Mouse (Mus musculus): ENCODE measurements around the gene 6030452D12Rik. TPM values are rescaled to one million over a fixed set of nuclear protein-coding genes. Genes with fewer than 3 reads are reported as not detected.

6030452D12Rik gene
- polyA plus RNA-seq, 1 experiment: not detected

DNA sequence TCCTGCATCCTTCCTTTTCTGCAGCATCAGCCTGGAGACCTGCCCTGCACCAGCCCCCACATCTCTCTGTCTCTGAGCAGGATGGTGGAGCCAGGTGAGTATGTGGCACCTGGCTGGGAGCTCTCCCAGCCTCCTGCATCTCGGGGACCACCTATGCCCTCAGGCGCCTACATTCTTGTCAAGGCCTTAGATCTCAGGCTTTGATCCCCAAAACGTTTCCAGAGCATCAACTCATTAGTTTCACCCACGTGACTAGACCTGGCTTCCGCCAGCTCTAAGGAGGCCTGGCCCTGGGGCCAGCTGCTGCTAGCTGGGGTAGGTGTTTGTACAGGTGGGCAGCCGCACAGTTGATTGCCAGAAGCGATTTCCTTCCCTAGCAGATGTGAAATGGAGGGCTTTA is 30.8 kb upstream of the 6030452D12Rik start:
- Histone ChIP-seq H3K4me1 (replicated peaks; ENCODE audit: control insufficient read depth, insufficient read depth, low read length) (no peaks in the 10 kb centered on the region), H3K27me3 (ENCODE audit: control insufficient read depth, insufficient read depth, low read length) (no peaks in the 10 kb centered on the region), H3K27ac (ENCODE audit: control insufficient read depth, insufficient read depth, low read length) (no peak overlapping the region), H3K4me3 (ENCODE audit: control insufficient read depth, insufficient read depth, low read length) (no peak overlapping the region), H3K36me3 (ENCODE audit: control insufficient read depth, insufficient read depth, low read length) (no peaks in the 10 kb centered on the region)
- WGBS: 70% methylated on average over 7 of the region's 7 CpGs
- TF ChIP-seq CTCF (IDR thresholded peaks at IDR 0.05; ENCODE audit: borderline replicate concordance, control insufficient read depth, extremely low read depth, insufficient read depth, low read length, poor library complexity) (no peak), POLR2A (IDR thresholded peaks at IDR 0.05; ENCODE audit: control insufficient read depth, extremely low read depth, insufficient read depth, low read length, poor library complexity) (no peak)
- DNase-seq: no peak

DNA sequence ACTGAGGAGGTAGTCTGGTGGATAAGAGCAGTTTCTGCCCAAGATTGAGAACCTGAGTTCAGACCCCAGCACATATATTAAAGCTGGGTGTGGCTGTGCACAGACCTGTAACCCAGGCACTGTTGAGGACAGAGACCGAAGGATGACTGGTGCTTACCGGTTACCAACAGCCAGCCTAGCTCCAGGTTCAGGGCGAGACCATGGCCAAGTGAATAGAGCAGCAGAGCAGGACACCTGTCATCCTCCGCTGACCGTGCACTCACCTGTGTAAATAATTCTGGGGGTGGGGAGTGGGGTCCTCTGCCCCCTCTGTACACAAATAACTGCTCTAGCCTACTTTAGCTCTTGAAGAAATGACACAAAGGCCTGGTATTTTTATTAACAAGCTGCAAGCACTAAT is 26.3 kb upstream of the 6030452D12Rik start:
- Histone ChIP-seq H3K4me1 (replicated peaks; ENCODE audit: control insufficient read depth, insufficient read depth, low read length) (no peaks in the 10 kb centered on the region), H3K27me3 (ENCODE audit: control insufficient read depth, insufficient read depth, low read length) (no peaks in the 10 kb centered on the region), H3K4me3 (ENCODE audit: control insufficient read depth, insufficient read depth, low read length) (no peak overlapping the region), H3K27ac (ENCODE audit: control insufficient read depth, insufficient read depth, low read length) (no peak overlapping the region), H3K36me3 (ENCODE audit: control insufficient read depth, insufficient read depth, low read length) (no peaks in the 10 kb centered on the region)
- 96% methylated on average over 5 of the region's 5 CpGs for WGBS
- DNase-seq: no peak
- no peak for TF ChIP-seq POLR2A (IDR thresholded peaks at IDR 0.05; ENCODE audit: control insufficient read depth, extremely low read depth, insufficient read depth, low read length, poor library complexity)
- TF ChIP-seq CTCF (IDR thresholded peaks at IDR 0.05; ENCODE audit: borderline replicate concordance, control insufficient read depth, extremely low read depth, insufficient read depth, low read length, poor library complexity): no peak

DNA sequence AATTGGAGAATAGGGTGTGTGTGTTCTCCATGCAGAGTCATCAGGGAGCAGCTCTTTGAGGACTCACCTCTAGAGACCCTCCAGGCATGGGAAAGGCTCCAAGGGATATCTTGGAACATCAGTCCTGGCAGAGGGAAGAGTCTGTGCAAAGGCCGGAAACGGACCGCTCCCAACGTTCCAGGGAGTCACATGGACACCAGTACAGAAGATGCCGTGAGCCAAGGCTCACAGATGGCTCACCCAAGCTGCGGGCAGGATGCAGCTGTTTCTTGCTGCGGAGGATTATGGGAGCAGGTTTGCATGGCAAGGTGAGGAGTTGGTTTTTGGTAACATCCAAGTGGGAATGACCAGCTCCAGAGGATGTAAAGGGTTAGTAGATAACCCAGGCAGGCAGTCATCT is 3.9 kb downstream of the 6030452D12Rik start:
- H3K27ac ChIP-seq (ENCODE audit: control insufficient read depth, insufficient read depth, low read length): no peak overlapping the region
- 89% methylated on average over 7 of the region's 7 CpGs for WGBS
- no peaks in the 10 kb centered on the region for H3K36me3 ChIP-seq (ENCODE audit: control insufficient read depth, insufficient read depth, low read length)
- TF ChIP-seq CTCF (IDR thresholded peaks at IDR 0.05; ENCODE audit: borderline replicate concordance, control insufficient read depth, extremely low read depth, insufficient read depth, low read length, poor library complexity) (no peak), POLR2A (IDR thresholded peaks at IDR 0.05; ENCODE audit: control insufficient read depth, extremely low read depth, insufficient read depth, low read length, poor library complexity) (no peak)
- H3K4me3 ChIP-seq (ENCODE audit: control insufficient read depth, insufficient read depth, low read length): no peak overlapping the region
- H3K4me1 ChIP-seq (replicated peaks; ENCODE audit: control insufficient read depth, insufficient read depth, low read length): no peaks in the 10 kb centered on the region
- DNase-seq: no peak
- peaks cover 3% of the 10 kb centered on the region; the same call in 1 of the 2 replicates for H3K27me3 ChIP-seq (ENCODE audit: control insufficient read depth, insufficient read depth, low read length)

DNA sequence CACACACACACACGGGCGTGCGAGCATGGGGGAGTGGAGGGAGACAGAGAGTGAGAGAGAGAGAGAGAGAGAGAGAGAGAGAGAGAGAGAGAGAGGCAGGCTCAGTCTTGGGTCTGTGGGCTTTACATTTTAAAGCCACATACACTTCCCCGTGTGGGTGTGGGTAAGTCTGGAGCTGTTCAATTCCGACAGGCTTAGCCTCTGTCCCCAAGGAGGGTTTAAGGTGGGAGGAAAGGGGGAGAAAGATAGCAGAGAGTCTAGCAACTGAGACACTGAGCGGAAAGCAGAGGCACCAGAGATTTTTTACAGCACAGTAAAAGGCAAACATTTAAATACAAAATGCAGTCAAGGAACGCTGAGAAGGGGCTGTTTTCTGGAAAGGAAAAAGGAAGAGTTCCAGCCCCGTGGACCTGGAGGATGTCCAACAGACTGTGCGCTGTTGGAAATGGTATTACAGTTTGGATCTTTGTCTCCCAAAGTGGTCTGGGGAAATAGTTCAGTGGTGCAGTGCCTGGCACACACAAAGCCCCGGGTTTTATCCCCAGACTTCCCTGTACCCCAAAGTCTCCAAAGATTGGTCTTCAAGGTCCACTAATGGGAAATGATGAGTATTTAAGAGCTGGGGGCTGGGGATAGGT is 5.1 kb downstream of the 6030452D12Rik start:
- Histone ChIP-seq H3K27me3 (ENCODE audit: control insufficient read depth, insufficient read depth, low read length) (peaks cover 4% of the 10 kb centered on the region; the same call in 1 of the 2 replicates), H3K4me3 (ENCODE audit: control insufficient read depth, insufficient read depth, low read length) (no peak overlapping the region), H3K27ac (ENCODE audit: control insufficient read depth, insufficient read depth, low read length) (no peak overlapping the region), H3K4me1 (replicated peaks; ENCODE audit: control insufficient read depth, insufficient read depth, low read length) (0 out of 2 replicates have a peak, but pooled peaks cover 2% of the 10 kb centered on the region), H3K36me3 (ENCODE audit: control insufficient read depth, insufficient read depth, low read length) (no peaks in the 10 kb centered on the region)
- WGBS: 61% methylated on average over 8 of the region's 10 CpGs
- no peak for TF ChIP-seq POLR2A (IDR thresholded peaks at IDR 0.05; ENCODE audit: control insufficient read depth, extremely low read depth, insufficient read depth, low read length, poor library complexity)
- no peak for TF ChIP-seq CTCF (IDR thresholded peaks at IDR 0.05; ENCODE audit: borderline replicate concordance, control insufficient read depth, extremely low read depth, insufficient read depth, low read length, poor library complexity)
- DNase-seq: no peak

DNA sequence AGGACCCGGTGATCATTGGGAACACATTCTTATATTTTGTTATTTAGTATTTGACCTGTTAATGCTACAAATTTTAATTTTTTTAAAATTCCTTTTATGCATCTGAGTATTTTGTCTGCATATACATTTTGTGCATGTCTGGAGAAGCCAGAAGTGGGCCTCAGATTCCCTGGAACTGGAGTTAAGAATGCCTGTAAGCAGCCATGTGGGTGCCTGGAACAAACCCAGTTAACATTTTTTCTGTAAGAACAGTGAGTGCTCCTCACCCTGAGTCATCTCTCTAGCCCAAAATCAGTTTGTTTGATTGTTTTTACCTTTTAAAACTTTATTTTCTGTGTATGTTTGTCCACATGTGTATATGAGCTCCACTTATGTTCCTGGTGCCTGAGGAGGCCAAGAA is 5.8 kb downstream of the 6030452D12Rik start:
- H3K27me3 ChIP-seq (ENCODE audit: control insufficient read depth, insufficient read depth, low read length): peaks cover 6% of the 10 kb centered on the region
- no peak for DNase-seq
- no peak overlapping the region for H3K27ac ChIP-seq (ENCODE audit: control insufficient read depth, insufficient read depth, low read length)
- WGBS: 96% methylated on average over 1 of the region's 1 CpGs
- H3K4me1 ChIP-seq (replicated peaks; ENCODE audit: control insufficient read depth, insufficient read depth, low read length): peaks cover 8% of the 10 kb centered on the region; the same call in 1 of the 2 replicates
- H3K36me3 ChIP-seq (ENCODE audit: control insufficient read depth, insufficient read depth, low read length): no peaks in the 10 kb centered on the region
- TF ChIP-seq POLR2A (IDR thresholded peaks at IDR 0.05; ENCODE audit: control insufficient read depth, extremely low read depth, insufficient read depth, low read length, poor library complexity) (no peak), CTCF (IDR thresholded peaks at IDR 0.05; ENCODE audit: borderline replicate concordance, control insufficient read depth, extremely low read depth, insufficient read depth, low read length, poor library complexity) (no peak)
- H3K4me3 ChIP-seq (ENCODE audit: control insufficient read depth, insufficient read depth, low read length): no peak overlapping the region

DNA sequence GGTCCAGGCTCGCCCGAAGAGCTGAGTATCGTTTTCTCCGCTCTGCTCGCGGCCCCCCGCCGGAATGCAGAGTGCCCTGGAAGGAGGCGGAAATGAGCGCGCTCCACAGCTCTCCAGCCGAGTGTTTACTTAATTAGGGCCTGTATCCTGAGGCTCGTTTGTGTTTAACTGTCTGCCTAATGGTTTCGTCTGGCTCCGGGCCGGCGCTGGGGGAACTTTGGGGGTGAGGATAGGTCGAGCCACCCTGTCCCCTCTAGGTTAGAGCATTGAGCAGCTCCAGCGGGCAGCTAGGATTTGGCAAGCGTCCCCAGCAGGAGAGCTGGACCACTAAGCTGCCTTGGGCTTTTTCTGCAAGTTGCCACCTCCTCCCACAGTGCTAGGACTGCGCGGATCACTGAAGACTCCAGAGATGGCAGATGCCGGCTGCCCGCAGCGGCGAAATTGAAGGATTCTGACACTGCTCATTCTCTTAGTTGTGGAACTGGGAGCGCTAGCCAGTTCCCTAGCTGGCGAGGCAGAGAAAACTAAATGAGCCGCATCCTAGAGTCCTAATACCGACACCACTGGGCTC is 7.5 kb downstream of the 6030452D12Rik start:
- WGBS: 7% methylated on average over 30 of the region's 30 CpGs
- Histone ChIP-seq H3K27ac (ENCODE audit: control insufficient read depth, insufficient read depth, low read length) (no peak overlapping the region), H3K36me3 (ENCODE audit: control insufficient read depth, insufficient read depth, low read length) (no peaks in the 10 kb centered on the region), H3K4me3 (ENCODE audit: control insufficient read depth, insufficient read depth, low read length) (no peak overlapping the region), H3K4me1 (replicated peaks; ENCODE audit: control insufficient read depth, insufficient read depth, low read length) (peaks cover 8% of the 10 kb centered on the region; the same call in 1 of the 2 replicates), H3K27me3 (ENCODE audit: control insufficient read depth, insufficient read depth, low read length) (peaks cover 14% of the 10 kb centered on the region)
- no peak for TF ChIP-seq POLR2A (IDR thresholded peaks at IDR 0.05; ENCODE audit: control insufficient read depth, extremely low read depth, insufficient read depth, low read length, poor library complexity)
- DNase-seq: no peak

All from thymus, adult 2 months (tissue).